Mouse (Mus musculus) neural tube, embryonic 10.5 days (tissue): ENCODE results near the gene Gm5788.
"Not testable (repeated sequence)": the region's sequence is repeated elsewhere in the genome, so short reads cannot be mapped to it uniquely, and the experiment has no call there.

Experiments
- DNase-seq: peaks from one replicate; pipeline ENCODE4 v3.0.0-alpha.2; 2017; ENCODE audit warnings: low spot score; ENCODE audit errors: extremely low spot score

Gm5788 gene

GRCm38 (mm10) chr12:87494421-87494820 lies at the start of gene Gm5788:
Gm5788 (plus strand) TSS chr12:87494721.
- DNase-seq, result not testable (repeated sequence)

GRCm38 (mm10) chr12:87449456-87449855 lies 45.1 kb upstream of the Gm5788 start:
- no peak for DNase-seq

- DNase-seq, result no peak
Measured at GRCm38 (mm10) chr12:87464678-87465297, 29.7 kb upstream of the Gm5788 start.

GRCm38 (mm10) chr12:87470263-87471136 lies 24.0 kb upstream of the Gm5788 start:
- DNase-seq, result no peak

GRCm38 (mm10) chr12:87471421-87471963 lies 23.0 kb upstream of the Gm5788 start:
- DNase-seq, result no peak

- peak; percentile 92 for DNase-seq
Measured at GRCm38 (mm10) chr12:87471964-87472786, 22.3 kb upstream of the Gm5788 start, which contains the start of gene Snw1. Snw1 (minus strand) TSS chr12:87472274.

- no peak for DNase-seq
Measured at GRCm38 (mm10) chr12:87474756-87475155, 19.8 kb upstream of the Gm5788 start.

- DNase-seq, result not testable (repeated sequence)
Measured at GRCm38 (mm10) chr12:87482482-87482881, 12.0 kb upstream of the Gm5788 start.

GRCm38 (mm10) chr12:87488683-87489082 lies 5.8 kb upstream of the Gm5788 start:
- not testable (repeated sequence) for DNase-seq

- DNase-seq, result not testable (repeated sequence)
Measured at GRCm38 (mm10) chr12:87514016-87514415, 19.5 kb downstream of the Gm5788 start, which contains the start of gene Gm8300. Gm8300 (plus strand) TSS chr12:87514316.

GRCm38 (mm10) chr12:87519616-87520015 lies 25.1 kb downstream of the Gm5788 start:
- DNase-seq, result not testable (repeated sequence)

GRCm38 (mm10) chr12:87543927-87544326 lies 49.4 kb downstream of the Gm5788 start:
- DNase-seq, result no peak
